Mouse (Mus musculus) intestine, embryonic 15.5 days (tissue): ENCODE results near the gene Il17rc. TPM values are rescaled to one million over a fixed set of nuclear protein-coding genes. Genes with fewer than 3 reads are reported as not detected.

Source experiments
- ATAC-seq: fragments of 200-750 bp; cut with Nextera tagmentation; 2 replicates; pipeline ENCODE4 v1.8.0; 2017; ENCODE audit warnings: moderate TSS enrichment, moderate library complexity
- H3K27ac ChIP-seq: fragments of 300-500 bp; sonication (generic); 2 replicates; pipeline ENCODE4 v1.5.1; 2015; ENCODE audit warnings: mild to moderate bottlenecking, inconsistent platforms
- H3K27me3 ChIP-seq: fragments of 300-500 bp; sonication (generic); replicated peaks from 2 replicates; pipeline ENCODE4 v1.6.1; 2015; ENCODE audit warnings: inconsistent platforms
- H3K36me3 ChIP-seq: fragments of 300-500 bp; sonication (generic); 2 replicates; pipeline ENCODE4 v1.6.1; 2015; ENCODE audit warnings: inconsistent platforms
- H3K4me1 ChIP-seq: fragments of 300-500 bp; sonication (generic); replicated peaks from 2 replicates; pipeline ENCODE4 v1.6.1; 2015; ENCODE audit warnings: inconsistent platforms
- H3K4me2 ChIP-seq: fragments of 300-500 bp; sonication (generic); replicated peaks from 2 replicates; pipeline ENCODE4 v1.6.1; 2015; ENCODE audit warnings: mild to moderate bottlenecking, inconsistent platforms
- H3K4me3 ChIP-seq: fragments of 300-500 bp; sonication (generic); replicated peaks from 2 replicates; pipeline ENCODE4 v1.5.1; 2015; ENCODE audit warnings: inconsistent platforms
- H3K9ac ChIP-seq: fragments of 300-500 bp; sonication (generic); 2 replicates; pipeline ENCODE4 v1.6.1; 2015; ENCODE audit warnings: inconsistent platforms
- H3K9me3 ChIP-seq: fragments of 300-500 bp; sonication (generic); 2 replicates; pipeline ENCODE4 v1.6.1; 2016; ENCODE audit warnings: inconsistent platforms
- WGBS: fragments of 180-500 bp; shearing (Covaris S2); methylation state at CpG from one replicate; pipeline ENCODE4 v1.1.7; 2015; 5-methylcytosine and 5-hydroxymethylcytosine counted together
- polyA plus RNA-seq: library from polyadenylated mRNA; unstranded; fragments of >200 nt; fragmentation: Nextera tagmentation; extraction: Ambion mirVana; gene quantifications from 2 replicates; pipeline ENCODE4 v1.2.1, GENCODE M21; 2015

The Il17rc gene
- polyA plus RNA-seq, 1 experiment from 2014 or later: 27.2 TPM

GRCm38 (mm10) chr6:113438721-113439430 lies 32.4 kb upstream of the Il17rc start:
- Histone ChIP-seq H3K9me3 (no peaks in the 10 kb centered on the region), H3K36me3 (no peaks in the 10 kb centered on the region), H3K4me3 (no peak overlapping the region), H3K4me1 (peaks cover 7% of the 10 kb centered on the region; the same call in 1 of the 2 replicates), H3K27ac (no peak overlapping the region), H3K9ac (no peak overlapping the region), H3K4me2 (no peak overlapping the region), H3K27me3 (no peaks in the 10 kb centered on the region)
- ATAC-seq: no peak
- 45% methylated on average over 12 of the region's 12 CpGs for WGBS

GRCm38 (mm10) chr6:113440686-113441085 lies 30.5 kb upstream of the Il17rc start:
- WGBS: 84% methylated on average over 3 of the region's 3 CpGs
- H3K9ac ChIP-seq: no peak overlapping the region
- no peaks in the 10 kb centered on the region for H3K27me3 ChIP-seq
- H3K27ac ChIP-seq: no peak overlapping the region
- H3K4me2 ChIP-seq: no peak overlapping the region
- H3K36me3 ChIP-seq: no peaks in the 10 kb centered on the region
- no peak overlapping the region for H3K4me3 ChIP-seq
- no peak for ATAC-seq
- H3K4me1 ChIP-seq: peaks cover 5% of the 10 kb centered on the region; the same call in 1 of the 2 replicates
- no peaks in the 10 kb centered on the region for H3K9me3 ChIP-seq

GRCm38 (mm10) chr6:113441147-113441680 lies 30.0 kb upstream of the Il17rc start:
- no peaks in the 10 kb centered on the region for H3K36me3 ChIP-seq
- no peak overlapping the region for H3K4me3 ChIP-seq
- no peak overlapping the region for H3K4me2 ChIP-seq
- no peaks in the 10 kb centered on the region for H3K9me3 ChIP-seq
- H3K4me1 ChIP-seq: peaks cover 5% of the 10 kb centered on the region; the same call in 1 of the 2 replicates
- H3K27me3 ChIP-seq: no peaks in the 10 kb centered on the region
- H3K9ac ChIP-seq: no peak overlapping the region
- 56% methylated on average over 7 of the region's 7 CpGs for WGBS
- ATAC-seq: no peak
- no peak overlapping the region for H3K27ac ChIP-seq

GRCm38 (mm10) chr6:113442087-113442441 lies 29.2 kb upstream of the Il17rc start:
- Histone ChIP-seq H3K27me3 (no peaks in the 10 kb centered on the region), H3K27ac (no peak overlapping the region), H3K4me1 (peaks cover 5% of the 10 kb centered on the region; the same call in 1 of the 2 replicates), H3K4me2 (peak overlapping the region; percentile 83), H3K9me3 (no peaks in the 10 kb centered on the region), H3K4me3 (peak overlapping the region; percentile 87), H3K36me3 (peaks cover 8% of the 10 kb centered on the region; the same call in 1 of the 2 replicates), H3K9ac (peak overlapping the region; percentile 92)
- WGBS: 38% methylated on average over 9 of the region's 9 CpGs
- peak; percentile 26 for ATAC-seq

- Histone ChIP-seq H3K9ac (peak within 1 kb of the TSS; percentile 92), H3K9me3 (no peaks in the 10 kb centered on the region), H3K27ac (peak within 1 kb of the TSS; percentile 63; the same call in 1 of the 2 replicates), H3K27me3 (no peaks in the 10 kb centered on the region), H3K36me3 (peaks cover 13% of the 10 kb centered on the region), H3K4me1 (peaks cover 5% of the 10 kb centered on the region; the same call in 1 of the 2 replicates), H3K4me2 (peak within 1 kb of the TSS; percentile 83), H3K4me3 (peak within 1 kb of the TSS; percentile 87)
- WGBS: under 1% methylated on average over 45 of the region's 45 CpGs
- peak; percentile 87 for ATAC-seq
These were observed 28.7 kb upstream of the Il17rc start, which contains the start of gene Jagn1 for GRCm38 (mm10) chr6:113442442-113443090. Gene Jagn1 (plus strand): TSS chr6:113442569.

- 45% methylated on average over 12 of the region's 12 CpGs for WGBS
- Histone ChIP-seq H3K36me3 (peaks cover 16% of the 10 kb centered on the region), H3K9me3 (no peaks in the 10 kb centered on the region), H3K4me1 (peaks cover 5% of the 10 kb centered on the region; the same call in 1 of the 2 replicates), H3K4me2 (peak overlapping the region; percentile 83), H3K27ac (no peak overlapping the region), H3K9ac (peak overlapping the region; percentile 92), H3K4me3 (peak overlapping the region; percentile 87), H3K27me3 (no peaks in the 10 kb centered on the region)
- no peak for ATAC-seq
These were observed 28.1 kb upstream of the Il17rc start for GRCm38 (mm10) chr6:113443091-113443490.

- Histone ChIP-seq H3K27me3 (no peaks in the 10 kb centered on the region), H3K9me3 (no peaks in the 10 kb centered on the region), H3K4me1 (peaks cover 5% of the 10 kb centered on the region; the same call in 1 of the 2 replicates), H3K4me2 (no peak overlapping the region), H3K9ac (no peak overlapping the region), H3K36me3 (peaks cover 20% of the 10 kb centered on the region), H3K4me3 (no peak overlapping the region), H3K27ac (no peak overlapping the region)
- 70% methylated on average over 7 of the region's 8 CpGs for WGBS
- ATAC-seq: peak; percentile 39; the same call in 1 of the 2 replicates
These were observed 26.8 kb upstream of the Il17rc start for GRCm38 (mm10) chr6:113444207-113444965.

- no peak for ATAC-seq
- 95% methylated on average over 4 of the region's 4 CpGs for WGBS
These were observed 23.6 kb upstream of the Il17rc start for GRCm38 (mm10) chr6:113447639-113448038.

GRCm38 (mm10) chr6:113451839-113452238 lies 19.4 kb upstream of the Il17rc start:
- Histone ChIP-seq H3K4me2 (no peak overlapping the region), H3K36me3 (peaks cover 15% of the 10 kb centered on the region), H3K9me3 (no peaks in the 10 kb centered on the region), H3K27me3 (no peaks in the 10 kb centered on the region), H3K9ac (no peak overlapping the region), H3K4me3 (no peak overlapping the region), H3K4me1 (no peaks in the 10 kb centered on the region), H3K27ac (no peak overlapping the region)
- WGBS: 67% methylated on average over 2 of the region's 2 CpGs
- ATAC-seq: no peak

More at GRCm38 (mm10) chr6:113447639-113448038, 23.6 kb upstream of the Il17rc start:
- no peak overlapping the region for H3K27ac ChIP-seq
- no peak overlapping the region for H3K9ac ChIP-seq
- no peak overlapping the region for H3K4me3 ChIP-seq
- H3K27me3 ChIP-seq: no peaks in the 10 kb centered on the region
- H3K9me3 ChIP-seq: no peaks in the 10 kb centered on the region
- peaks cover 20% of the 10 kb centered on the region for H3K36me3 ChIP-seq
- no peak overlapping the region for H3K4me2 ChIP-seq
- H3K4me1 ChIP-seq: peaks cover 5% of the 10 kb centered on the region; the same call in 1 of the 2 replicates

- Histone ChIP-seq H3K9ac (no peak overlapping the region), H3K4me2 (no peak overlapping the region), H3K4me1 (no peaks in the 10 kb centered on the region), H3K9me3 (no peaks in the 10 kb centered on the region), H3K27me3 (no peaks in the 10 kb centered on the region), H3K4me3 (no peak overlapping the region), H3K27ac (no peak overlapping the region), H3K36me3 (no peaks in the 10 kb centered on the region)
- peak; percentile 42; the same call in 1 of the 2 replicates for ATAC-seq
- 46% methylated on average over 5 of the region's 5 CpGs for WGBS
These were observed 16.2 kb upstream of the Il17rc start for GRCm38 (mm10) chr6:113455007-113455406.

- Histone ChIP-seq H3K9me3 (no peaks in the 10 kb centered on the region), H3K4me2 (peak within 1 kb of the TSS; percentile 42), H3K27me3 (no peaks in the 10 kb centered on the region), H3K4me1 (no peaks in the 10 kb centered on the region), H3K27ac (peak within 1 kb of the TSS; percentile 59; the same call in 1 of the 2 replicates), H3K36me3 (no peaks in the 10 kb centered on the region), H3K9ac (0 out of 2 replicates have a peak within 1 kb of the TSS, but pooled peaks have one; percentile 23), H3K4me3 (peak within 1 kb of the TSS; percentile 17; the same call in 1 of the 2 replicates)
- ATAC-seq: no peak
- WGBS: 59% methylated on average over 10 of the region's 10 CpGs
These were observed 13.2 kb upstream of the Il17rc start, which contains the start of gene Il17re for GRCm38 (mm10) chr6:113457952-113458534. Gene Il17re (plus strand): TSS chr6:113458484.
